Mouse (Mus musculus) CH12F3 (cell line): ENCODE results near the gene Pipox.

Source experiments
- in situ Hi-C: fragments of 300-500 bp; cut with MboI; formaldehyde crosslinking; loops from 2 replicates; pipeline ENCODE4 v1.14.3; 2020; ENCODE audit warnings: low sequenced_read_pairs

Pipox gene

DNA sequence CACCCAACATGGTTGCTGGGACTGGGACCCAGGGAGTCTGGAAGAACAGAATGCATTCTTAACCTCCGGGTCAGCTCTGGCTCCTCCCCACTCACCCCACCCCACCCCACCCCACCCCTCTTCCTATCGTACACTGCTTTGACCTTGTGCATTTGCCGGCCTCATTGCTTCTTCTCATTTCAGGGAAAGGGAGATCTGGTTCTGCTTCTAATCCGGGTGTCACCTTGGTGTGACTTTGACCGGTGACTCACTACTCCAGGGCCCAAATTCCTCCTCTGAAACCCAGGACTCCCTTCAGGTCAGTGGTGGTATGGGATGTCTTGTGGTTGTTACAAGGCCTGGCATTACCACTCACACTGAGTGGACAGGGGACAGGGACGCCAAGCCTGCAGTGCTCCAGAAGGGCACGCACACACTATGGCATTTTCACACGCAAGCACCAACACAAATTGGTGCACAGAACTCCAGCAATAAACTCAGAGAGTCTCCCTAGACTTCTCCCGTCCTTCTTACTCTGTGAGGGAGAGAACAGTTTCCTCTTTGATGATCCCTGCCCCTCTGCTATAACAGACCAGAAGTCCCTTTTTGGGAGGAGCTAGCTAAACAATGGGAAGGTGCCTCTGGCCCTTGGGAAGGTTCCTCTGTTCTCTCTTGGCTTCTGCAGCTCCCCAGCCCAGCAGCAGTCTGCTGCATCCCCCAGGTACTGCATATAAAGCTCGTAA, 9.2 kb downstream of the Pipox start:
- in situ Hi-C loops: no loop called here

DNA sequence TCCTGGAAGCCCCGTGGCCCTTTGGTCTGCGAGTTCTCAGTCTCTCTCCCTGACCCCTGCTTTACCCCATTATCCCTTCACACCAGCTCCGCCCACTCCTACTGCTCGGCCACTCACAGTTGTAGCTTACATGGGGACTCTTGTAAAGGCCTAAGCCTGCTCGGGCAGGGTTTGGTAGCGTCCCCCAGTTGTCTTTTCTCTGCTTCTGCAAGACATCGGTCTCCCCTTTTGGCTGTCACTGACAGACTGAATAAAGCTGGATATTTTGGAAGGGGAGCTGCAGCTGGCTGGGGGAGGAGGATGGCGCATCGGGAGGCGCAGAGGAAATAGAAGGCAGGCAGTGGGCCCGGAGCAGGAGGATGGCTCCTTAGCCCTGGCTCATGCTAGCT, 17.1 kb downstream of the Pipox start:
- in situ Hi-C loops: no loop called here

DNA sequence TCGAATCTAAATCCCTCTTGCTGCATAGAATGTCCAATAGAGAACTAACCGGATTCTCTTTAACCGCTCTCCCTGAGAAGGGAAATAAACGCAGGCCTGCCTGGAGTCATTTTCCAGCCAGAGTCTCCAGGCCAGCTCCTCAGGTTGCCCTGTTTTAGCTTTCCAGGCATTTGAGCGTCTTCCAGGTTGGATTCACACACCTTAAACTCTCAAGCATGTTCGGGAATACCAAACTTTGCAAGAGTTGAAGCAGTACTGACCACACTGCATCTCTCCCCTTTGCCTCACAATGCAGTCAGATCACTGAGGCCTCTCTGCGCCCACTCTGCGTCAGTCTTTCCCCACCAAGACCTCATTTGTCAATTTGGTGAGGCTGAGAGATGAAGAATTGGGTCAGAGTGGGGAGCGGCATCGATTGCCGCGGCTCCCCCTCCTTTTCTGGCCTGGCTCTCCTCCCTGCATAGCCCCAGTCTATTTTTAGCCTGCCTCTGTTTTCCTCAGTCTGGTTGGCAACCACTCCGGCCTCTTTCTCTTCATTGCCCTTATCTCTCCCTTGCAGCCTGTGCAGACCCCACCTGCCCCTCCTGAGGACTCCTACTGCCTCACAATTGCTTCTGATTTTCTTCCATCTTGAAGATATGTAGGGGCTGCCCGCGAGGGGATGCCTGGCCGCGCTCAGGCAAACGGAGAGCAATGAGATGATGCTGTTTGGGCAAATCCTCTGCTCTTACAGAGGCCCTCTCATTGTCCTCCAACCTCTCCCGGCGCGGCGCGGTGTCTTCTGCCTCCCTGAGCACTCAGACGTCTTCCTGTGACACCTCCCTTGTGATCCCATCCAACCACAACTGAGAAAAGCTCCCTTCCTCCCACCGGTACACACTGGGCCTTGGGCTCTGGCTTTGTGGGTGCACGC, 17.8 kb downstream of the Pipox start:
- in situ Hi-C loops: no loop called here

DNA sequence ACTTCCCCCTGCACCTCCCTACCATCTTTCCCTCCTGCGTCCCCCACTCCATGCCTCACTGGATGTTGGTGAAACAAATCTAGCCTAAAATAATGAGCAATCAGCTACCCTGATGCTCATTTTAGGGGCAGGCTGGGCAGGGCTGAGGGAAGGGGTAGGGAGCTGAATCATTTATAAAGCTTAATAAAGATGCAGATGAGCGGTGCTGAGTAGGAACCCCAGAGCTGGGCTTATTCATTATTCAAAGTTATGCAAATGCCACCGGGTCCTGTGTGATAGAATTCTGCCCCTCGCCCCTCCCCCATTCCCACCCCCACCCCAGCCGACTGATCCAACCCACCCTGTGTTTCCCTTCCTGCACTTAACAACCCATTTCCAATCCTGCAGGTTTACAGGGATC, 18.6 kb downstream of the Pipox start:
- in situ Hi-C loops: no loop called here

DNA sequence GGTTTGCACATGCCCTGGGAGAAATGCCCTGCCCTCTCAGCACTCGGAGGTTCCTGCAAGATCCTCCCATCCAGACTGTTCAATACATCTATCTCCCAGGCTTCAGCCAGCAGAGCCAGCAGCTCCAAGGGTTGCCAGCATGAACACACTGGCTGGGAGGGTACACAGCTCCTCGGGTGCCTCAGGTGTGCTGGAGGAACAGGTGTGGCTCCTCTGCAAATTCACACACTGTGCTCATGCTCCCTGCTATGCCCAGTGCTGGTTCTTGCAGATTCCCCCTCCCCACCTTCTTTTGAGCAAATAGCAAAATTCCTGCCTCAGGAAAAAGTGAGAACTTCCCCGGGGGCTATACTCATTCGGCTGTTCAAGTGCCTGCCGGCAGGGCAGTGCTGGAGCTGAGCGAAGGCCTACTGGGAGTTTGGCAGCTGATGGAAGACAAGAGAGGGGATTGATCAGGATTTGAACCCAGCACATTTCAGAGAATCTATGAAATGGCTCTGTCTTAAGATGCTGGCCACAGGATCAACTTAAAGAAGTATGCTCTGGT, 19.1 kb downstream of the Pipox start:
- in situ Hi-C loops: no loop called here

DNA sequence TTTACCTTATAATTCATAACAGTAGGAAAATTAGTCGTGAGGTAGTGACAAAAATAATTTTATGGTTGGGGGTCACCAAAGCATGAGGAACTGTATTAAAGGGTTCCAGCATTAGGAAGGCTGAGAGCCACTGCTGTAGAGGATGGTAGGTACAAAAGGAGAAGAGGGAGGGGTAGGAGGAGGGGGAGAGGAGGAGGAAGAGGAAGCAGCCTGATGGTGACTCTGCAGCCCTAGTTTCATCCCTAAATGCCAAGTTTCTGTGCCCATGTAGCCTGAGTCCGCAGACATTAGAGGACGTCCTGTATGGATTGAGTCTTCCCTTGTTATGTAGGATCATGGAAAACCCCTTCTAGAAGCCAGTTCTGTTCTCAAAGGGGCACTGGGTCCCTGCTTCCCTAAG, 20.8 kb downstream of the Pipox start:
- in situ Hi-C loops: no loop called here

DNA sequence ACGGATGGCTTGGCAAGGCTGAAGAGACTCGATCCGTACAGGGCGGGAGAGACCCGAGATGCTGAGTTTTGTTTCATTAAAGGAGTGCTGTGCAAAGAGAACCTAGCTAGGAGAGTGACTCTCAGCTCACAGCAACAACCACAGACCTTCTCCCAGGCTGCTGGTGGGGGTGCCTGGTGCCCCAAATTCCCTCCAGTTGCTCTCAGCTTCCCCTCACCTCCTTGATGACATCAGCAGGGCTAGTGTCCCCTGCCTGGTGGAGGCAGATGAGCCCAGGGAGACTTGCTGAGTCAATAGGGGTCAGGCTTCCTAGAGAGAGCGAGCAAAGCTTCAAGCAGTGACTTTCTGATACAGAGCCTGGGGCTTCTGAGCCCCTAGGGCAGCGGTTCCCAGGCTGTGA, 21.2 kb downstream of the Pipox start:
- in situ Hi-C loops: no loop called here

DNA sequence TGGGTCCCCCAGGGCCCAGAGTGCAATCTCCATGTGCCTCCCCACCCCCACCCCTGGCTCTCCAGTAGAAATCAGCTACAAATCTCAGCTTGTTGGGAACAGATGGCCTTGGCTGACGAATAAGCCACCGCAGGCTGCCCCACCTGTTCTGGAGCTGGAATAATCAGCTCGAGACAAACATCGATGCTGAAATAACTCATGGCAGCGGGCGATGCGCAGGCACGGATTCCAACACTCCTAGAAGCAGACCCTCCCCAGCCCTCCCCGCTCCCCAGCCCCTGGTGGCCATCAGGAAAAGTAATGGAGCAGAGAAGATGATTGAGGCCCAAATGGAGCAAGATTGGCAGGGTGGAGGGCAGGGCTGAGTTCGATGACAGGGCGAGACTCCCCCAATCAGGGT, 21.7 kb downstream of the Pipox start:
- in situ Hi-C loops: no loop called here

DNA sequence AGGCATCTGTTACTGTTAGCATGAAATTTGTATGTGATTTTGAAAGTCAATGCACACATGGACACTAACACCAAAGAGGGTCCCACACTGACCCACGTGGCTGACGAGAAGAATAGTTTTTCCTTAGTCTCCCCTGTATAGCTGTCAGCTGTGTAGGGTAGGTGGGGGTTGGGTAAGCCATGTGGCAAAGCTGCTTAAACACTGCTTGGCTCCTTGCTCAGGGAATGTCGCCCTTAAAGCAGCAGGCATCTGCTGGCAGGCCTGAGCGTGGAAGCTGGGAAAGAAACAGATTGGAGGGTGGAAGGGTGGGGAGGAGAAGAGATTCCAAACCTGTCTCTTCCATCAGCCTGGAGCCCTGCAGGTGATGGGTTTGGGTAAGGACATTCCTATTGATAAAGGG, 22.5 kb downstream of the Pipox start:
- in situ Hi-C loops: no loop called here

DNA sequence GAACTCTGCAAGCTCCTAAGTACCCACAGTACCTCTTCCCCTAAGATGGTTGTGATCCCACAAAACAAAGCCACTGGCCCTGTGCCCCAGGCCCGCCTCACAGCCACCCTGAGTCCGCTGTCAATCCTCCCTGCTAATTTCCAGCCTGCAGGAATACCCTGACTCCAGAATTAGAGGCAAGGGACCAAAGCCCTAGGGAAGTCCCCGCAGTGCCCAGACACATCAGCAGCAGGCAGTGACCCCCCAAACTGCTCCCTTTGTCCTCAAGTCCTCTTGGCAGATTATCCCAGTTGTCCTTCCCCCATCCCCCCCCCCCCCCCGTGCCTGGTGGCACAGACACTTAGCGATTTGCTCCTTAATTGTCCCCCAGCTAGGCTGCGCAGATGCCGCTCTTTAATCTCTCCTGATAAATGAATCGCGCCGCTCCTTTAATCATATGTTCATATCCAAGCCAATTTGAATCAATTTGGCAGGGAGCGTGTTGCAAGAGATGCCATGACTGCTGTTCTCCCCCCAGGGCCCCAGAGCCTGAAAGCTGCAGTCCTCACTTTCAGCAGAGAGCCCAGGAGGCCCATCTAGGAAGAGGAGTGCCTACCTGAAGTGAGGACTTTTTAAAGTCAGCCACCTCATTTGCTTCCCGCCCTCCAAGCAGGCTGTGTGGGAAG, 26.3 kb downstream of the Pipox start:
- in situ Hi-C loops: no loop called here

DNA sequence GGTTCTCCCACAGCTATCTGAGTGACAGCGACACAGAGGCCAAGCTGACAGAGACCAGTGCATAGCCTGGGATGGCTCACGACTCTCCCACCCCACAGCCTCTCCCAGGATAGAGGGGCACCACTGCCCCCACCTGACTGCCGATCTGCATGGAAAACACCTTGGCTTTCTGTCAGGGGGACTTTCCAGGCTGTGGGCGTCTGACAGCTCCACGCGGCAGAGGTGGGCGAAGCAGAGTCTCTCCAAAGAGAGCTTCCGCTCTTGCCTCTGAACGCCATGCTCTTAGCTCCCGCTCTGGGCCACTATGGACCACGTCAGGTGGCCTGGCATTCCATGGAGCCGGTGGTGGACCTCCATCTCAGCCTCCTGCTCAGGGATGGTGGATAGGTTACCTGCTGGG, 29.1 kb downstream of the Pipox start:
- in situ Hi-C loops: no loop called here

DNA sequence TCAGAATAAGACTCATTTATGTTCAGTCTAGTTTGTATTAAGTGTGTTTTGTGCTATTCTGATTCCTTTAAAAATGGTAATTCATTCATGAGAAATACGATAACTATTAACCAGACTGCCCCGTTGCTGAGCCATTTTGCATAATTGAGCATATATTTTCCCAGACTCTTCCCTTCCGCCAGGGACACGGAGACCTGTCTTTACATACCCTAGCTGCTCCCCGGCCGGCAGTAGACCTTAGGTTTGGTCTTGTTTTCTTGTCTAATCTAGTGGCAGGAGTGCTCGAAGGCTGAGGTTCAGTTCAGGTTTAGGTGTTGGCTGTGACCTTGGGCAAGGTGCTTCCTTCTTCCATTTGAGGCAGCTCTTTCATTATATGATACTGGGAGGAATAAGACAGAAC, 31.0 kb downstream of the Pipox start:
- in situ Hi-C loops: no loop called here

DNA sequence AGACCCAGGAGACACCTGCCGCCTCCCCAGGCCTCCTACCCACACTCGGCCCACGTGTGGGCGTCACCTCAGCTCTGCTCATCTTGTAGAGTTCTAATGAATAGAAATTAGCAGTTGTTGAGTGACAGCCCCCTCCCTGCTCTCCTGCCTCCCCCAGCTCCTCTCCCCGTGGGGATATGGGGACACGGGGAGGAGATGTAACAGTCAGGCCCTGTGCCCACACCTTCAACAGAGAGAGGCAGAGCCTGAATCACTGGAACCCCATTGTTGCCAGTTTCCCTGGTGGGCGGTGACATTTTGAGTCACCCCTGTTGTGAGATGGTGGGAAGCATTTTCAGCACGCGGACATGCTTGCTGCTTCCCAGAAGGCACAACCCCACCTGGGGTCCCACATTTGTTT, 32.9 kb downstream of the Pipox start:
- in situ Hi-C loops: no loop called here

DNA sequence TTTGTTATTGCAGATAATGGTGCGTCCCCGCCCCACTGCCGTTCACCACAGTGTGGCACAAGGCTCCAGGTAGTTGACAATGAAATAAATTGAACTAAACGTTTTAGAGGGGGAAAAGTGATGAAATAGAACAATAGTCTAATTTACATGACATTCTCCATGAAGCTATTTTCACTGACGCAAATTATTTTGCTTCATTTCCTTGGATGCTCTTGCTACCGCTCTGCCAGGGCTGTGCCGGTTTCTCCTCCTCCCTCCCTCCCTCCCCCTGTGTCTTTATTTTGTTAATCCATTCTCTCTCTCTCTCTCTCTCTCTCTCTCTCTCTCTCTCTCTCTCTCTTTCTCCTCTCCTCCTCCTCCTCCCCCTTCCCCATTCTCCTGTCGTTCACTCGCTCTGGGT, 35.3 kb downstream of the Pipox start:
- in situ Hi-C loops: no loop called here

DNA sequence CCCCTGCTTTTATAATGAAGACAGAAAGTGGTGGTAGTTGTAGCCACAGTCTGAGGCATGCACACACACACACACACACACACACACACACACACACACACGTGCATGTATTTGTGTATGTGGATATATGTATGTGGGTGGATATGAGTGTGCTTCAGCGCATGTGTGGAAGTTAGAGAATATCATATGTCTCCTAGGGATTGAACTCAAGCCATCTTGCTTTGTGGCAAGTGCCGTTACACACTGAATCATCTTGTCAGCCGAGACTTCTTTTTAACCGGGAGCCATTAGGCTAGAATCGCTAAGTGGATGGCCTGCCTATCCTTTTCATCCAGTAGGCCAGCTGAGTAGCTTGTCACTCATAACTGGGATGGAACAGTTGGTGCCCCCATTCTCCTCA, 36.8 kb downstream of the Pipox start:
- in situ Hi-C loops: no loop called here

DNA sequence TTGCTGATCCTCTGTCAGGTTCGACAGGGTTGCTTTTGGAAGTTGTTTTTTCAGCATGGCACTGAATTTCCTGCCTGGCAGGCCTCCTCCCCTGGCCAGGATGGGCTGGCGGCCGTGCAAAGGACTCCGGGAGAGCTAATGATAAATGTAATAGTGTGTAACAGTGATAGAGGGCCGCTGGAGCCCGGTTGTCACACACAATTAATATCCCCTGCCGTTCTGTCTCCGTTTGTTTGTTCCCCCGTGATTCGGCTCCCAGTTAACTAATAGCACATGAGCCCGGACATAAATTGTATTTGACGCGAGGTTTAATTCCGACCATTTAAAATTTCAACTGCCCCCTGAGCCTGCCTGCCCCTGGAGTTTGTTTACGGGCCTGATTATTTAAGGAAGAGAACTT, 38.5 kb downstream of the Pipox start:
- in situ Hi-C loops: no loop called here

DNA sequence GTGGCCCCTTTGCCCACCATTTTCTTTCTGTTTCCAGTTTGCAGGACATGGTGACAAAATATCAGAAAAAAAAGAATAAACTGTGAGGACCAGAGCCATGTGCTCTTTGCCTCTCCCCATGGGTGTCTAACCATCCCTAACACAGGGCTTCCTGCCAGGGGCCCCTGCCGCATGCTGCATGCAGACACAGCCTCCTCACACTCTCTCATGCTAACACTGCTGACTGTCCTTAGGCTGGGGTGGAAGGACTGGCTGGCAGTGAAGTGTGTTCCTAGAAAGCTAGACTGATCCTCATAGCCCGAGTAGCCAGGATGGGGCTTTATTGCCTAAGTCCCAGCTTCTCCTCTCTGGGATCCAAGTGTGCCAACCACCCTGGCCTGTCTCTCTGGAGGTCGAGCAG, 39.3 kb downstream of the Pipox start:
- in situ Hi-C loops: no loop called here

DNA sequence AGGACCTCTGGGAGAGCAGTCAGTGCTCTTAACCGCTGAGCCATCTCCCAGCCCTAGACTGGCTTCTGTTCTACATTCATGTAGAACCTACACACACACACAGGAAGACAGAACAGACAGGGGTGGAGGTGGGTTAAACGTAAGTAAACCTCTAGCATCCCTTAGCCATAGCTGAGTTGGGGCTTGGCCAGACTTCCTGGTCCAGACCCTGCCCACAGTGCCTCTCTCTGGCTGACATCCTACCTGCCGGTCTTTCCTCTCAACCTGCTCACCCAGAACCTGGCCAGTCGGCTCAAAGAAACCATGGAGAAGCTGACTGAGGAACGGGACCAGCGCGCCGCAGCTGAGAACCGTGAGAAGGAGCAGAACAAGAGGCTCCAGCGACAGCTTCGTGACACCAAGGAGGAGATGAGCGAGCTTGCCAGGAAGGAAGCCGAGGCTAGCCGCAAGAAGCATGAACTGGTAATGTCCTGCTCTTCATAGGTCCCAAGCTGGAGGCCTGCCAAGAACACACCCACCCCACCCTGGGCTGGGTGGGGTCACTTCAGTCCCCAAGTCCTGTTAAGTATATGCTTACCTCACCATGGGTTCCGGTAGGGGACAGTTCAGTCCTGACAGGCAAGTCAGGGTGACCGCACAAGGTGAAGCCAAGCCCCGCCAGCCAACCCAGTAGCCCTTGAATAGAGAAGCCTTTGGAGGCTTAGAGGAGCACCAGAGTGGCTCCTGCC, 40.8 kb downstream of the Pipox start:
- in situ Hi-C loops: no loop called here

DNA sequence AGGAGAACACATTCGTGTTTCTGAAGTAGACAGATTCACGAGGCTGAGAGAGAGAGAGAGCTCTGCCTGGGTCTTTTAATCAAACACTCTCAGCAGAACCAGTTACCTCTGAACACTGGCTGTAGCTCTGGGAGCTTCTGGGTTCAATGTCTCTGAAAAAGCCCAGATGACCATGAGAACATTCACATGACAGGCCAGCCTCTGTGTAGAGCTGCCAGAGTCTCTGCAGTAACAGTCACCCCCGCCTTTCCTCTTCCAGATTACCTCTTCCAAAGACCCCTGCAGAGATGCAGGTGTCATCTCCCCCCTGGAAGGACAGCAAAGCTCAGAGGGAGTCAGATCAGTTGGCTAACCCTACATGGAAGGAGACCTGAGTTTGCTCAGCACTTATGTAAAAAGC, 41.7 kb downstream of the Pipox start:
- in situ Hi-C loops: no loop called here

DNA sequence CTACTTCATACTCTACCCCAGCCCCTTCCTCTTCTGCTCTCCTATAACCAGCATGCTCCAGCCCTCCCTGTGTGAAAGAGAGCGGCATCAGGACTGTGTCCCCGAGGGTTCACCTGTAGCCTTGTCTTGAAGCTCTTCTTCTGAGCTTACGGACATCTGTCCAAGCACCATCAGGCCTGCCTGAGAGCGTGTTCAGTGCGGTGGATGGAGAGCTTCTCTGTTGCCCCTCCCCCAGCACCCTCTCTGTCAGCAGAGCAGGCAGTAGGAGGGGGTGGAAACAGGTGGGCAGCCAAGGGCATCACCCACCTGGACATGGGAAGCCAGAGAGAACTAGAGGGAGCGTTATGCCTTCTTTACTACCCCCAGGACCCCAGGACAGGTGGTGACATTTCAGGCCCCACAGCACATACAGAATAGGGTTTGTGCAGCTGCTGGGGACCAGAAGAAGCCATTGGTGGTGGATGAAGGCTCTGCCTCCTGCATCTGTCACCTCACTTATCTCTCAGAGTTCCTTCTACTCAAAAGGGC, 42.3 kb downstream of the Pipox start:
- in situ Hi-C loops: no loop called here
